Mouse (Mus musculus): Measurements from ENCODE around the gene Rtn4ip1.

DNA sequence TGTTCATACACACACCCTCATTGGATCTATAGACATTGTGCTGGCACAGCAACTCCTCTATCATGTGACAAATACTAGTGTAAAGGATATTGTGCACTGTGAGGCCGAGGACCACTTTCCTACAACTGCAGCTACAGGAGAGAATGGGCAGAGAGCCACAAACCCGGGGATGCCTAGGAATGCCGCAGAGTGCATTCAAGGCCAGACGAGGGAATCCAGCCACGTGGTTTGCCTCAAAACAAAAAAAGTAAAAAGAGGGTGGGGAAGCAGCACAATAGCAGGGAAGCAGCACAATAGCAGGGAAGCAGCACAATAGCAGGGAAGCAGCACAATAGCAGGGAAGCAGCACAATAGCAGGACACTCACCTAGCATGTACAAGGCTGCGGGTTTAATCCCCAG lies 91.6 kb downstream of the Rtn4ip1 start:
- TF ChIP-seq POLR2A (IDR thresholded peaks at IDR 0.05; ENCODE audit: insufficient read depth, low read depth, low read length) (no peak), CTCF (IDR thresholded peaks at IDR 0.05; ENCODE audit: insufficient read depth, low read depth, low read length) (no peak)

All from olfactory bulb, adult 2 months (tissue).